Mouse (Mus musculus): Measurements from ENCODE around the gene Blmh. TPM values are rescaled to one million over a fixed set of nuclear protein-coding genes. Genes with fewer than 3 reads are reported as not detected.

Gene Blmh
- total RNA-seq, 1 experiment from 2014 or later, result 98.4 TPM

DNA sequence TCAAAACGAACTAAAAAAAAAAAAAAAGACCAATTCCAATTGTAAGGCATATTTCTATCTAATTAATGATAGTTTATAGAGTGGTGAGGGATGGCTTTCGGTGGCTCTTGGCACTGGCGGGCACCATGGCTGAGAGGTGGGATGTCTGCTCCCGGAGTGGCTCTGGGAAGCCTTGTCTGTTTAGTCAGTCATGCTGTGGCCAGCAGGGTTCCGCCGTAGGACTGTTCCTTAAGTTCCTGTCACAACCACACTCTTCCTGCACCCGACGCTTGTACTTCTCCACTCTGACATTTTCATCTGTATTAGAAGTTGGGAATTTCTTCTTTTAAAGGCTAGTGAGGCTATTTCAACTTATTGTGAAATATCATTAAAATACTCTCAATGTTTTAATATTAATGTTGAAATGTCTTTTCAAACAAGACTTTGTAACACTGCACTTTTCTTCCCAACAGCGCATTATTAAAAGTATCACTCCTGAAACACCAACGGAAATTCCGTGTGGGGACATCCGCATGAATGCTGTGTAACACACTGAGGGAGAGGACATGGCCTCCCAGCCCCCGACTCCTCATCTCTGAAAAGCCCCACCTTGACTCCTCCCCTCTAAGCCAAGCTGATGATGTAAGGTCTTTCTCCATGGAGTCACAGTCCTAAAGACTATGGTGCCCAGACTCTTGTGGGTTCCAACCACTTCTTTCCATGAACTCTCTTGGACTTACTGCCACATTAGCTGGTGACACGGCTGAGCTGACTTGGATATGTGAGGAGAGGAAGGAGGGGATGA is 106.7 kb downstream of the Blmh start:
- no peak for ATAC-seq (replicated peaks; ENCODE audit: insufficient number of reproducible peaks, low FRiP score, low TSS enrichment, poor library complexity, severe bottlenecking)

Other genes starting within 250 kb of the Blmh start
- gene Trarg1, start 245.0 kb upstream of the Blmh start, total RNA-seq (2017), result not detected in 3 replicates
- 43.3 to 103 TPM (median 80.0 TPM) in 3 replicates for gene Gosr1, start 161.2 kb upstream of the Blmh start, total RNA-seq (2017)
- gene Cpd, start 77.8 kb upstream of the Blmh start, total RNA-seq (2017), result 37.7 to 55.0 TPM (median 54.1 TPM) in 3 replicates
- gene Tmigd1, start 22.6 kb upstream of the Blmh start, total RNA-seq (2017), result 0.76 TPM in 1 of 3 replicates, not detected in the others
- 5.0 to 11.6 TPM (median 11.4 TPM) in 3 replicates for gene Slc6a4, start 73.8 kb downstream of the Blmh start, total RNA-seq (2017)
- 38.3 to 53.1 TPM (median 43.4 TPM) in 3 replicates for gene Nsrp1, start 153.6 kb downstream of the Blmh start, total RNA-seq (2017)

All from monocyte, adult 5-6 weeks (primary cell).